Mouse (Mus musculus) spleen, adult 12 weeks (tissue): ENCODE data around the gene Tfpt.
"Not testable (repeated sequence)": the region's sequence is repeated elsewhere in the genome, so short reads cannot be mapped to it uniquely, and the experiment has no call there.

Experiments used
- DNase-seq: peaks from one replicate; pipeline ENCODE4 v3.0.0; 2022; ENCODE audit warnings: low spot score

Tfpt gene

GRCm38 (mm10) chr7:3574216-3574615 lies 55.5 kb downstream of the Tfpt start:
- no peak for DNase-seq

GRCm38 (mm10) chr7:3571847-3572246 lies 57.9 kb downstream of the Tfpt start:
- DNase-seq: no peak

- DNase-seq: not testable (repeated sequence)
Measured at GRCm38 (mm10) chr7:3570580-3570979, 59.1 kb downstream of the Tfpt start.
